Comparison of ENCODE assay signal across 20 mouse cellular contexts in the genomic region with DNA sequence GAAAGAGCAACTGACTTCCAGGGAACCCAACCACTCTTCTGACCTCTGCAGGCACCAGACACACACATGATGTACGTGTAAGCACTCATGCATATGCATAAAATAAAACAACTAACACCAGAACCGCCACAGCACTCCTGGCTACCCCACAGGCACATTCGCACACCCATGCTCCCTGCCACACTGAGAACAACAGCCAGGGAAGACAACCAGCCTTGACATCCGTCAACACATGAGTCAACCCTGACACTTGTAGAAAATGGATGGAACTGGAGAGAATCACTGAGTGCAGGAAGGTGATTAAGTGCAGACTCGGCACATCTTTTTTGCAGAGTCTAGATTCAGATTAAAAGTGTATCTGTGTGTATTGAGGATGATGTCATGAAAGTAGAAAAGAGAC.
"Had no signal": no experiment of that assay in that cellular context is flagged by ENCODE, and none has a peak within 500 bp of the region (broad histone marks: within the 10 kb centered on the region; RNA-seq: fewer than 3 reads in every experiment).

No protein-coding gene starts in this region.

- H3K4me2 ChIP-seq: limb, embryonic 12.5 days; limb, embryonic 15.5 days; liver, embryonic 11.5 days; lung, embryonic 14.5 days; midbrain, embryonic 12.5 days; midbrain, embryonic 15.5 days; neural tube, embryonic 12.5 days; neural tube, embryonic 15.5 days; stomach, embryonic 15.5 days had no signal

- H3K9me3 ChIP-seq: limb, embryonic 12.5 days; limb, embryonic 15.5 days; midbrain, embryonic 12.5 days; midbrain, embryonic 15.5 days; neural tube, embryonic 12.5 days; neural tube, embryonic 15.5 days; stomach, embryonic 15.5 days had no signal

- H3K27me3 ChIP-seq: limb, embryonic 12.5 days; limb, embryonic 15.5 days; midbrain, embryonic 12.5 days; midbrain, embryonic 15.5 days; neural tube, embryonic 12.5 days; neural tube, embryonic 15.5 days; stomach, embryonic 15.5 days had no signal

- H3K4me1 ChIP-seq: limb, embryonic 12.5 days; limb, embryonic 15.5 days; midbrain, embryonic 12.5 days; midbrain, embryonic 15.5 days; neural tube, embryonic 12.5 days; neural tube, embryonic 15.5 days had no signal

- H3K27ac ChIP-seq: limb, embryonic 12.5 days; limb, embryonic 15.5 days; liver, embryonic 14.5 days; macrophage; midbrain, embryonic 12.5 days; midbrain, embryonic 15.5 days; neural tube, embryonic 12.5 days; neural tube, embryonic 15.5 days; stomach, embryonic 15.5 days had no signal

- DNase-seq: kidney, postnatal 14 days; kidney, postnatal 4 days; left cerebral cortex, postnatal 4 days; liver, postnatal 0 days; lung, embryonic 14.5 days; right cerebral cortex, adult 18-20 months; right cerebral cortex, postnatal 14 days; spleen, adult 18-20 months; thymus, postnatal 25 days had no signal

- ATAC-seq: liver, postnatal 0 days; lung, postnatal 0 days; midbrain, embryonic 15.5 days had no signal

- H3K9ac ChIP-seq: limb, embryonic 12.5 days; limb, embryonic 15.5 days; liver, embryonic 14.5 days; liver, postnatal 0 days; lung, embryonic 14.5 days; midbrain, embryonic 12.5 days; midbrain, embryonic 15.5 days; neural tube, embryonic 12.5 days; neural tube, embryonic 15.5 days; stomach, embryonic 15.5 days had no signal

- H3K4me3 ChIP-seq: limb, embryonic 12.5 days; limb, embryonic 15.5 days; midbrain, embryonic 12.5 days; midbrain, embryonic 15.5 days; neural tube, embryonic 12.5 days; neural tube, embryonic 15.5 days; stomach, embryonic 15.5 days had no signal
